Mouse (Mus musculus): ENCODE data around the gene Sfta2. TPM values are rescaled to one million over a fixed set of nuclear protein-coding genes. Genes with fewer than 3 reads are reported as not detected.

Sfta2 gene
- total RNA-seq (2023; ENCODE audit: inconsistent age) = not detected in 4 replicates

GRCm38 (mm10) chr17:35601249-35601648 is at the start of gene Sfta2:
Sfta2 (plus strand) TSS chr17:35601549.

GRCm38 (mm10) chr17:35551881-35552414 is 49.4 kb upstream of the Sfta2 start, which contains the start of gene Cdsn:
Cdsn (plus strand) TSS chr17:35552128.

GRCm38 (mm10) chr17:35567150-35567549 is 34.2 kb upstream of the Sfta2 start, which contains the start of gene 2300002M23Rik:
2300002M23Rik (plus strand) TSS chr17:35567450.

GRCm38 (mm10) chr17:35626537-35626936 is 25.2 kb downstream of the Sfta2 start, which contains the start of gene Gm9573:
Gm9573 (minus strand) TSS chr17:35626637.

GRCm38 (mm10) chr17:35643609-35644236 is 42.4 kb downstream of the Sfta2 start, which contains the start of gene Mucl3:
Mucl3 (minus strand) TSS chr17:35643695.

GRCm38 (mm10) chr17:35667334-35668065 is 66.2 kb downstream of the Sfta2 start, which contains the start of gene Vars2:
Vars2 (minus strand) TSS chr17:35667592.

GRCm38 (mm10) chr17:35673416-35674035 is 72.2 kb downstream of the Sfta2 start, which contains the start of gene Gtf2h4:
Gtf2h4 (minus strand) TSS chr17:35673739.

Other genes starting within 250 kb of the Sfta2 start
- gene H2-Q4, start 221.9 kb upstream of the Sfta2 start, total RNA-seq (2023; ENCODE audit: inconsistent age) = 342 to 364 TPM (median 361 TPM) in 4 replicates
- 271 to 340 TPM (median 322 TPM) in 4 replicates for gene H2-Q6, start 176.7 kb upstream of the Sfta2 start, total RNA-seq (2023; ENCODE audit: inconsistent age)
- 154 to 200 TPM (median 183 TPM) in 4 replicates for gene H2-Q7, start 162.4 kb upstream of the Sfta2 start, total RNA-seq (2023; ENCODE audit: inconsistent age)
- gene H2-Q10, start 131.5 kb upstream of the Sfta2 start, total RNA-seq (2023; ENCODE audit: inconsistent age) = 55.8 to 66.3 TPM (median 64.4 TPM) in 4 replicates
- 0.63 to 0.74 TPM (median 0.67 TPM) in 3 of 4 replicates, not detected in the other for gene Pou5f1, start 95.5 kb upstream of the Sfta2 start, total RNA-seq (2023; ENCODE audit: inconsistent age)
- 4.8 to 6.8 TPM (median 5.4 TPM) in 4 replicates for gene Tcf19, start 84.7 kb upstream of the Sfta2 start, total RNA-seq (2023; ENCODE audit: inconsistent age)
- 11.5 to 19.0 TPM (median 13.4 TPM) in 4 replicates for gene Cchcr1, start 84.4 kb upstream of the Sfta2 start, total RNA-seq (2023; ENCODE audit: inconsistent age)
- not detected in 4 replicates for gene Psors1c2, start 68.3 kb upstream of the Sfta2 start, total RNA-seq (2023; ENCODE audit: inconsistent age)
- not detected in 4 replicates for gene Cdsn, start 49.4 kb upstream of the Sfta2 start, total RNA-seq (2023; ENCODE audit: inconsistent age)
- not detected in 4 replicates for gene 2300002M23Rik, start 34.1 kb upstream of the Sfta2 start, total RNA-seq (2023; ENCODE audit: inconsistent age)
- gene Gm9573, start 25.1 kb downstream of the Sfta2 start, total RNA-seq (2023; ENCODE audit: inconsistent age) = not detected in 4 replicates
- not detected in 4 replicates for gene Mucl3, start 42.1 kb downstream of the Sfta2 start, total RNA-seq (2023; ENCODE audit: inconsistent age)
- gene Vars2, start 66.0 kb downstream of the Sfta2 start, total RNA-seq (2023; ENCODE audit: inconsistent age) = 43.2 to 67.6 TPM (median 49.8 TPM) in 4 replicates
- 17.9 to 21.2 TPM (median 19.8 TPM) in 4 replicates for gene Gtf2h4, start 72.2 kb downstream of the Sfta2 start, total RNA-seq (2023; ENCODE audit: inconsistent age)
- gene Ddr1, start 103.1 kb downstream of the Sfta2 start, total RNA-seq (2023; ENCODE audit: inconsistent age) = not detected in 4 replicates
- gene Ier3, start 220.1 kb downstream of the Sfta2 start, total RNA-seq (2023; ENCODE audit: inconsistent age) = 0.63 to 0.99 TPM (median 0.78 TPM) in 3 of 4 replicates, not detected in the other
- 16.0 to 20.9 TPM (median 18.6 TPM) in 4 replicates for gene Flot1, start 221.7 kb downstream of the Sfta2 start, total RNA-seq (2023; ENCODE audit: inconsistent age)
- 262 to 275 TPM (median 274 TPM) in 4 replicates for gene Tubb5, start 236.8 kb downstream of the Sfta2 start, total RNA-seq (2023; ENCODE audit: inconsistent age)
- 71.4 to 86.6 TPM (median 79.7 TPM) in 4 replicates for gene Mdc1, start 240.0 kb downstream of the Sfta2 start, total RNA-seq (2023; ENCODE audit: inconsistent age)

Data from B cell, adult (primary cell).